Mouse (Mus musculus): Measurements from ENCODE around the gene Yrdc. TPM values are rescaled to one million over a fixed set of nuclear protein-coding genes. Genes with fewer than 3 reads are reported as not detected.

Gene Yrdc
- polyA plus RNA-seq, 1 experiment: 22.4 TPM

DNA sequence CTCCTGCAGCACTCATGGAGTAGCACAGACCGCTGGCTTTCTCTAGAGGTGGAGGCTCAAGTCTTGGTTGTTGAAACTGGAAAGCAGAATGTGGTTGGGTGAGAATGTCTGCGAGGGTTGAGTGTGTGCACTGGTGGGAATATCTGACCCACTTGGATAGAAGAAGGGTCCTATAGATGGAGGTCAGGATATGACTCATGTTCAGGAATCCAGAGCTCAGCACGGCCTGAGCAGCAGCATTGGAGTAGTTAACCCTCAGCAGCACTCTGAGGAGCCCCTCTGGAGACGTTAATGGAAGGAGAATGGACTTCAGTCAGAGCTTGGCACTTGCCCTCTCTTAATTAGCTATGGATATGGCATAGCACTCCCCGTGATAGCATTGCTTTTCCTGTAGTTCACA, 20.8 kb upstream of the Yrdc start:
- TF ChIP-seq POLR2A (IDR thresholded peaks at IDR 0.05; ENCODE audit: low read depth, low read length) (no peak), CTCF (IDR thresholded peaks at IDR 0.05; ENCODE audit: extremely low read depth, insufficient read length, insufficient replicate concordance, low read depth, low read length) (no peak)
- no peak overlapping the region for H3K4me3 ChIP-seq (ENCODE audit: low read depth, low read length)
- H3K4me1 ChIP-seq (ENCODE audit: control insufficient read depth, insufficient read depth, insufficient read length, low read length): no peaks in the 10 kb centered on the region
- WGBS: 64% methylated on average over 5 of the region's 5 CpGs
- no peaks in the 10 kb centered on the region for H3K27me3 ChIP-seq (ENCODE audit: control insufficient read depth, insufficient read depth, low read length)
- no peak overlapping the region for H3K27ac ChIP-seq (ENCODE audit: insufficient read depth, low read depth, low read length)
- peaks cover 63% of the 10 kb centered on the region for H3K36me3 ChIP-seq (ENCODE audit: control insufficient read depth, insufficient read depth, low read length)

DNA sequence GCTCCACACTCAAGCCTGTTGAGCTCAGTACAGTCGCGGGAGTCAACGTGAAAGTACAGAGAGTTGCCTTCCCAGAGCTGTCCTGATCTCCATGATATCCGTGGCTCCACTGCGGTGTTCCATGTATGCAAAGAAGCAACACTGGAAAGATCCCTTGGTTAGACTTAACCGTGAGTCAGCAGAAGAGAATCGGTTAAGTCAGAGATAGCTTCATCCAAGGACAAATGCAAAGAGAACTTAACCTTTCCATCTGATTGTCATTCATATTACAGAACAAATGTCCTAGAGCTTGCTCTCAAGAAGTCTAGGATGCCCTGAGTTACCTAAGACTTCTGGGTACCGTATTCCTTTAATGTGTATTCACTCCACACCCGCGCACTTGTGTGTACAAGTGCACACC, 17.7 kb upstream of the Yrdc start:
- Histone ChIP-seq H3K4me3 (ENCODE audit: low read depth, low read length) (no peak overlapping the region), H3K36me3 (ENCODE audit: control insufficient read depth, insufficient read depth, low read length) (peaks cover 49% of the 10 kb centered on the region), H3K4me1 (ENCODE audit: control insufficient read depth, insufficient read depth, insufficient read length, low read length) (no peaks in the 10 kb centered on the region), H3K27ac (ENCODE audit: insufficient read depth, low read depth, low read length) (no peak overlapping the region), H3K27me3 (ENCODE audit: control insufficient read depth, insufficient read depth, low read length) (no peaks in the 10 kb centered on the region)
- WGBS: 95% methylated on average over 10 of the region's 10 CpGs
- TF ChIP-seq POLR2A (IDR thresholded peaks at IDR 0.05; ENCODE audit: low read depth, low read length) (no peak), CTCF (IDR thresholded peaks at IDR 0.05; ENCODE audit: extremely low read depth, insufficient read length, insufficient replicate concordance, low read depth, low read length) (no peak)

GRCm38 (mm10) chr4:124838035-124838700, 12.3 kb upstream of the Yrdc start:
- no peak overlapping the region for H3K27ac ChIP-seq (ENCODE audit: insufficient read depth, low read depth, low read length)
- 93% methylated on average over 14 of the region's 14 CpGs for WGBS
- H3K4me3 ChIP-seq (ENCODE audit: low read depth, low read length): no peak overlapping the region
- no peaks in the 10 kb centered on the region for H3K27me3 ChIP-seq (ENCODE audit: control insufficient read depth, insufficient read depth, low read length)
- no peaks in the 10 kb centered on the region for H3K4me1 ChIP-seq (ENCODE audit: control insufficient read depth, insufficient read depth, insufficient read length, low read length)
- no peak for TF ChIP-seq POLR2A (IDR thresholded peaks at IDR 0.05; ENCODE audit: low read depth, low read length)
- no peak for TF ChIP-seq CTCF (IDR thresholded peaks at IDR 0.05; ENCODE audit: extremely low read depth, insufficient read length, insufficient replicate concordance, low read depth, low read length)
- peaks cover 55% of the 10 kb centered on the region for H3K36me3 ChIP-seq (ENCODE audit: control insufficient read depth, insufficient read depth, low read length)

GRCm38 (mm10) chr4:124840998-124841397, 9.5 kb upstream of the Yrdc start:
- Histone ChIP-seq H3K4me1 (ENCODE audit: control insufficient read depth, insufficient read depth, insufficient read length, low read length) (no peaks in the 10 kb centered on the region), H3K27me3 (ENCODE audit: control insufficient read depth, insufficient read depth, low read length) (no peaks in the 10 kb centered on the region), H3K36me3 (ENCODE audit: control insufficient read depth, insufficient read depth, low read length) (peaks cover 59% of the 10 kb centered on the region), H3K27ac (ENCODE audit: insufficient read depth, low read depth, low read length) (no peak overlapping the region), H3K4me3 (ENCODE audit: low read depth, low read length) (no peak overlapping the region)
- 97% methylated on average over 1 of the region's 1 CpGs for WGBS
- TF ChIP-seq POLR2A (IDR thresholded peaks at IDR 0.05; ENCODE audit: low read depth, low read length): no peak
- peak; percentile 25; the same call in 1 of the 2 replicates for TF ChIP-seq CTCF (IDR thresholded peaks at IDR 0.05; ENCODE audit: extremely low read depth, insufficient read length, insufficient replicate concordance, low read depth, low read length)

DNA sequence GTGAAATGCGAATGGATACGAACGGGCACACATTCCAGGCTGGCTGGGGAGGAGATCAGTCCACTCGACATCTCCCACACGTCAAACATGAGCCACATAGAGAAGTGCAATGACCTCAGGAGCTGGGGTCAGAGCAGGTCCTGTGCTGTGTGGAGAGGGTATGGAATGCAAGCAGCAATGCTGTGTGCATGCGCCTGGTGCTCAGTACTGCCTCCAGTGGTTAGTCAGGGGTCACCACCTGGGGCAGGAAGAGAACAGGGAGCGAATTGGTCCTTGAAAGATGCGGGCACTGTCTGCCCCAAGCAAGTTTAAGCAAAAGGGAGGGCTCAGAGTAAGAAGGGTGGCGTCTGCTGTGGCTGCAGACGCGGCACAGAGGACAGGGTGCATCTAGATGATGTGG, 7.0 kb upstream of the Yrdc start:
- 66% methylated on average over 11 of the region's 11 CpGs for WGBS
- Histone ChIP-seq H3K27ac (ENCODE audit: insufficient read depth, low read depth, low read length) (no peak overlapping the region), H3K4me3 (ENCODE audit: low read depth, low read length) (no peak overlapping the region), H3K27me3 (ENCODE audit: control insufficient read depth, insufficient read depth, low read length) (no peaks in the 10 kb centered on the region), H3K4me1 (ENCODE audit: control insufficient read depth, insufficient read depth, insufficient read length, low read length) (no peaks in the 10 kb centered on the region), H3K36me3 (ENCODE audit: control insufficient read depth, insufficient read depth, low read length) (peaks cover 45% of the 10 kb centered on the region)
- TF ChIP-seq POLR2A (IDR thresholded peaks at IDR 0.05; ENCODE audit: low read depth, low read length) (no peak), CTCF (IDR thresholded peaks at IDR 0.05; ENCODE audit: extremely low read depth, insufficient read length, insufficient replicate concordance, low read depth, low read length) (peak; percentile 73; the same call in 1 of the 2 replicates)

- TF ChIP-seq CTCF (IDR thresholded peaks at IDR 0.05; ENCODE audit: extremely low read depth, insufficient read length, insufficient replicate concordance, low read depth, low read length): peak; percentile 93
- no peak for TF ChIP-seq POLR2A (IDR thresholded peaks at IDR 0.05; ENCODE audit: low read depth, low read length)
- H3K4me1 ChIP-seq (ENCODE audit: control insufficient read depth, insufficient read depth, insufficient read length, low read length): peaks cover 4% of the 10 kb centered on the region
- H3K36me3 ChIP-seq (ENCODE audit: control insufficient read depth, insufficient read depth, low read length): peaks cover 16% of the 10 kb centered on the region
- WGBS: 19% methylated on average over 8 of the region's 8 CpGs
- no peaks in the 10 kb centered on the region for H3K27me3 ChIP-seq (ENCODE audit: control insufficient read depth, insufficient read depth, low read length)
- H3K4me3 ChIP-seq (ENCODE audit: low read depth, low read length): no peak overlapping the region
- H3K27ac ChIP-seq (ENCODE audit: insufficient read depth, low read depth, low read length): no peak overlapping the region
Measured at GRCm38 (mm10) chr4:124847573-124847972, 2.9 kb upstream of the Yrdc start.

DNA sequence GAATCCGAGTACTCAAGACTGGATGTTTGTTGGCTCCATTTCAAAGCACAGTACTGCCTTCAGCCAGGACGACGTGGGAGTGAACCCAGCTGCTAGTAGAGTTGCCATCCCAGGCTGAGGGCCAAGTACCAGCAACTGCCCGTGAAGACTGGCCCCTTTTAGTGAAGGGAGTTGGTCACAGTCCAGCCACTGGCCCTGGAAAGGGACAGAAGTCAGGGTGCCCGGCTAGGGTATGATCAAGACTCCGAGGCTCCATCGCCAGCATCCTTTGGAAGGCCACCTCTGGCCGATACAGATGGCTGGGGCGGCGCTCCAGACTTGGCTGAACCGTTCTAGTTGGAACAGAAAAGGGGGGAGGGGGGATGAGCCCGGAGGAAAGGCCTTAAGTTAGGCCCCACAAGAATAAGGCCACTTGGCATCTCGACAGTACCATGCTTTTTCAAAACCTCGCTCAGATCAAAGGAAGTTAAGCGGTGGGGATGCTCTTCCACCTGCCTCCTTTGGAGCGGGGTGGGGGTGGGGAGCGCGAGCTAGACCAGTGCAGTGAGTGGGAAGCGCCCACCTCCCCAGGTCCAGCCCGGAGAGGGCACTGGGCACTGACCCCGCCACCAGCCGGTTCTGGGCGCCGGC, 733 bp upstream of the Yrdc start:
- peak overlapping the region; percentile 93 for H3K4me3 ChIP-seq (ENCODE audit: low read depth, low read length)
- peaks cover 18% of the 10 kb centered on the region for H3K36me3 ChIP-seq (ENCODE audit: control insufficient read depth, insufficient read depth, low read length)
- WGBS: 2% methylated on average over 24 of the region's 24 CpGs
- peaks cover 4% of the 10 kb centered on the region for H3K4me1 ChIP-seq (ENCODE audit: control insufficient read depth, insufficient read depth, insufficient read length, low read length)
- peak overlapping the region; percentile 38; the same call in 1 of the 2 replicates for H3K27ac ChIP-seq (ENCODE audit: insufficient read depth, low read depth, low read length)
- TF ChIP-seq CTCF (IDR thresholded peaks at IDR 0.05; ENCODE audit: extremely low read depth, insufficient read length, insufficient replicate concordance, low read depth, low read length): no peak
- TF ChIP-seq POLR2A (IDR thresholded peaks at IDR 0.05; ENCODE audit: low read depth, low read length): no peak
- H3K27me3 ChIP-seq (ENCODE audit: control insufficient read depth, insufficient read depth, low read length): no peaks in the 10 kb centered on the region
